Mouse (Mus musculus): Measurements from ENCODE around the gene 4430402I18Rik. TPM values are rescaled to one million over a fixed set of nuclear protein-coding genes. Genes with fewer than 3 reads are reported as not detected.
A peak's percentile ranks its signal among the peaks of the same experiment; 100 is the strongest.
"Not testable (repeated sequence)": the region's sequence is repeated elsewhere in the genome, so short reads cannot be mapped to it uniquely, and the experiment has no call there.

4430402I18Rik gene
- total RNA-seq (2021) = 10 to 100 TPM; 15.7 to 16.5 TPM

DNA sequence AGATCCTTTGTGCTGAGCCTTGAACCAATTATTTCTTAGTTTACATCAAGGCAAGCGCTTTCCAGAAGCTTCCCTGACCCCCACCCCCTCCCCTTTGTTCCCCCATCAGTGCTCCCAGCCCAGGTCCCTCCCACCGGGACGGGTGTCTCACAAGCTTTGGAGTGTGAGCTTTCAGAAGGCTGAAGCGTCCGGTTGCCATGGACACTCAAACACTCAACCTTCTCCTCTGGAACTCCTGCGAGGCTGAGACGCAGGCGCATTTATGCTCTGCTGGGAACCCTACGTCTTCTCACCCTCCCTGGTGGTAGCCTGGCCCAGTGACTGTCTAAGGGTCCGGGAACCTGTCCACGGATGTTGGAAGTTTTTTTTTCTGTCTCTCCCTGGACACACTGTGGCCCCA is at the start of gene 4430402I18Rik:
4430402I18Rik (minus strand) TSS at position 149 of the 400 bp plus-strand sequence.
- intact Hi-C loops (cut with DNase I) = no loop called here
- DNase-seq = no peak

DNA sequence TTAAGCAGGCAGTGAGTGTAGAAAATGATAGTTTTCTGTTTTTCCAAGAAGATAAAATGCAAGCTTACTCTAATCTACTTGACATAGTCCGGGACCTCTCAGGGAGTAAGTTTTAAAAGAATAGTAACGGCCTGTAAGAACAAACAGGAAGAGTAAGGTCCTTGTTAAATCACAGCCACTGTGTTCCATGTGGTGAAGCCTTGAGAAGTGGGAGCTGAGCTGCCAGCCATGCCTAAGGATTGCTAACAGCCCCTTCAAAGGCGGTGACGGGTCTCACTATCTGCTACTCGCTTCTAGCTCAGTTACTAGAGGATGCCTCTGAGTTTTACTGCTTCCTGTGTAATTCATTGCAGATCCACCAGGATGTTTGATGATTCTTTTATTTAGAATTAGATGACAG is 49.2 kb upstream of the 4430402I18Rik start:
- intact Hi-C loops (cut with DNase I) = no loop called here
- DNase-seq = no peak

DNA sequence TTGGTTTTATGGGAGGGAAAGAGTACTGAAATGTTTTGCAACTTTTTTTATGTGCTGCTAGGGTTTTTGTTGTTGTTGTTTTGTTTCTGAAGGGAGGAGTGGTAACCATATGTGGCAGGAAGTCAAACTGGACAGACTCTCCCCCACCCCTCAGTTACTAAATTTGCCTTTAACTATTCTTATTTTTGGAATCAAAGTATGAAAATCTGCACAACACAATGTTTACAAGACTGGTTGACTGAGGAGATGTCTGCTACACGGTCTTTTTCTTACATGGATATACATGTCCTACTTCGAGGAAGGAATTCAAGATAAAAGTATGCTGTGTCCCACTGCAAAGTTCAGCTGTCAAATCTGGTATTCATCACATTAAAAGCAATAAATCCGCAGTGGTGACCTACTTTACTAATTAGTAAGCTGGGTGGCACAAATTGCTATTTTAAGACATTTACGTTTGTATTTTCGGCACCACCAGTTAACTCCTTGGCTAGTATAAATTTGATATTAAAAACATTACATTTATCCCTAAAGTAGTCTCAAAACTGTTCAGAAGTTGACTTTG is 48.7 kb upstream of the 4430402I18Rik start:
- intact Hi-C loops (cut with DNase I) = no loop called here
- DNase-seq = no peak

DNA sequence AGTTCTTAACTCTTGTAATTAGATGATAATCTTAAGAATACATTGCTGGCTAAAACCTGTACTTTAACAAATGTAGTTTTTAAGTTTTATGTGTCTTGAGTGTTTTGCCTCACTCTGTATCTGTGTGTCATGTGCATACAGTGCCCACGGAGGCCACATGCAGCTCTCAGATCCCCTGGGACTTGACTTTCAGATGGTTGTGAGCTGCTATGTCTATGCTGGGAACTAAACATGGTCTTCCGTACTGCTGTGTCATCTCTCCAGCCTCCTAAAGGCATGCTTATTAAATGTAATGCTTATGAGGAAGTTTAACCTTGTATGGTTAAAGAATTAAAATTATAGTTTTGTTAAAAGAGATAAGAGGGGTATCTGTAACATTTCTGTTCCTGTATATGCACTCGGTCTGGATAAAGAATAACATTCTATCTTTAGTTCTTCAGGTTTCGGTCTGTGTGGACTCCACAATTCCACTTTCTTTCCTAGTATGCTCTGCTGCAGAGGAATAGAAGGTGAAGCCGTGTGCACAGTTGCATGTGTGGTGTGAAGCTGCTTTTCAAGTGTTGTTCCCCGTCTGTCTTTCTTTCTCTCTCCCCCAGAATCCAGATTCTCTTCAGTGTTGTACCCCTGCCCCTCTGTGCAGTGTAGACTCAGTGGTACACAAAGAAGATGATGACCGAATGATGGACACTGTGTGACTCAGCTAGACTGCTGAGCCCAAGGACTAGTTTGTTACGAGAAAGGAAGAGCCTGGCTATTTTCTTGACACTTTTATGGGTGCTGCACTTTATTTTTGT is 48.0 kb upstream of the 4430402I18Rik start:
- intact Hi-C loops (cut with DNase I) = no loop called here

DNA sequence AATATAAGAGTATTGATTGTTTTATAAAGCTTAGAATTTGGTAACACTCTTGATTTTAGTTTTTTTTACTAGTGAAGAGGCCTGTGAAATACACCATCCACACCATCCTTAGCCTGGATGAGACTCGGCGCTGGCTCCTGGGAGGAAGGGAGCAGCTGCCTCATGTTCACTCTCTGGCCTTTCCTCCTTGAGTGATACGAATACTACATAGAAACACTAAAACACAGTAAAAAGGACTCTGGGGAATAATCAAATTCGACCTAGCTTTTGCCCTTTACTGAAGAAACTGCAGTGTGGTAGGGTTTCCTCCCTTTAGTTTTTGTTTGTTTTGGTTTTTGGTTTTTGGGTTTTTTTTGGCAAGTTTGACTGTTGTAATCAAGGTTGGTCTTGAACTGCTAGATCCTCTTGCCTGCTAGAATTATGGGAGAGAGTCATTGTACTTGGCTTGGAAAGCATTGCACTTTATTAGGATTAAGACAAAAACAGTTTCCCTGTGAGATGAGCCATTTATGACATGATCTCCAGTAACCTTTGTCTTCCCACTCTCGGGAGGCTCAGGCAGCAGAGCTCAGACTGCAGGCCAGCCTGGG is 47.0 kb upstream of the 4430402I18Rik start:
- intact Hi-C loops (cut with DNase I) = no loop called here
- no peak for DNase-seq

More for the DNA sequence above, 48.0 kb upstream of the 4430402I18Rik start:
- no peak for DNase-seq

DNA sequence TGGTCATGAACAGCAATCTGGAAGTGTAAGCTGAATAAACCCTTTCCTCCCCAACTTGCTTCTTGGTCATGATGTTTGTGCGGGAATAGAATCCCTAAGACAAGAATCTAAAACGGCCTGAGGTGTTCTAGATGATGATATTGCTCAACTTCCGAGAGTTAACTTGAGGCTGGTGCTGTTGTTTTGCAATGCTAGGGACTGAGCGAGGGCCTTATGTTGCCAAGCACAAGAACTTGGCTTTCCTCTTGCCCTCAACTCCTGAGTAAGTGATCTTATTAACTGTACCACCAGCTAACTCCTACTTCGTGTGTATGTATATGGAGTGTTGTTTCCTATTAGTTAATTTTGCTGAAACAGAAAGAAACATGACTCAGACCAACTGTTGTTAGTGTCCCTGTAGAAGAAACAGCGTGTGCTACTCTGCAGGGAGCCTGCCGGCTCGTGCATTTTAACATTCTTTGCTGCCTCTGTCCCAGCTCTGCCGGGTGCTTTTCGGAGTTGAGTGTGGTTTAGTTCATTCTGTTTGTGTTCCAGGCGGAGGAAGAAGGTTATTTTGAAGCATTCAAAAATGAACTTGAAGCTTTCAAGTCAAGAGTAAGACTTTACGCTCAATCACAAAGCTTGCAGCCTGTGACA is 43.9 kb upstream of the 4430402I18Rik start:
- DNase-seq = no peak
- intact Hi-C loops (cut with DNase I) = no loop called here

DNA sequence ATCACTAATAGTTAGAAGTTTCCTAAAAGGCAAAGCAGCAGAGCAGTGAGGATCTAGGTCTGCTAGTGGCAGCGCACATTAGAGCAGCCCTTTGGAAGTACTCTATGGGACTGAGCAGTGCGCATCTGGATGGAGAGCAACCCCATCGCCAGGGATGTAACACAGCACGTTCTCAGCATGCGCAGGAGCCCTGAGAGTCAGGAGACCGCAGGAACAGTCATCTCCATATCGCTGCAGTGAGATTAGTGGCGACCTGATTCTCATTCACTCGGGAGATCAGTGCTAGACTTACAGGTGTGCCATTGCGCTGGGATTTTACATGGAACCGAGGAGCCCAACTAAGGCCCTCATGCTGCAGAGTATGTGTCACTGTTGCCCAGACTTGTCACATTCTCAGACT is 41.4 kb upstream of the 4430402I18Rik start:
- DNase-seq = no peak
- intact Hi-C loops (cut with DNase I) = no loop called here

DNA sequence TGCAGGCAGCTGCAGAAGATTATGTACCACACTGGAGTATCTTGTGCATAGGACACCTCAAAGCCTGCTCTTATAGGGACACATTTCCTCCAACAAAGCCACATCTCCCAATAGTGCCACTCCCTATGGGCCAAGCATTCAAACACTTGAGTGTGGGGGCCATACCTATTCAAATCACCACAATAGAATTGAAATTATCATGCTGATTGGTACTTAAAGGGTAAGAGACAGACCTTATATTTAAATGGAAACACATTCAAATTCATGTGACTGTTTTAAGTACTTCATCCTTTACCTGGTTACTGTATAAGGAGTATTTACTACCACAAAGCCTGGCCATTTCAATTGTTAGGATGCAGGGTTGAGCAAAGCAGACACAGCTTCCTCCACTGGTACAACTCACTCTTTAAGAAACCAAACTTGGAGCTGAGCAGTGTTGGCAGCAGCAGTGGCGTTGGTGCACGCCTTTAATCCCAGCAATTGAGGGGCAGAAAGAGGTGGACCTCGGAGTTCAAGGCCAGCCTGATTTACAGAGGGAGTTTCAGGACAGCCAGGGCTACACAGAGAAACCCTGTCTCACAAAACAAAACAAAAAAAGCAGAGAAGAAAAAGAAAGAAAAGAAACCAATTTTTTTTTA is 40.6 kb upstream of the 4430402I18Rik start:
- intact Hi-C loops (cut with DNase I) = no loop called here
- DNase-seq = no peak

DNA sequence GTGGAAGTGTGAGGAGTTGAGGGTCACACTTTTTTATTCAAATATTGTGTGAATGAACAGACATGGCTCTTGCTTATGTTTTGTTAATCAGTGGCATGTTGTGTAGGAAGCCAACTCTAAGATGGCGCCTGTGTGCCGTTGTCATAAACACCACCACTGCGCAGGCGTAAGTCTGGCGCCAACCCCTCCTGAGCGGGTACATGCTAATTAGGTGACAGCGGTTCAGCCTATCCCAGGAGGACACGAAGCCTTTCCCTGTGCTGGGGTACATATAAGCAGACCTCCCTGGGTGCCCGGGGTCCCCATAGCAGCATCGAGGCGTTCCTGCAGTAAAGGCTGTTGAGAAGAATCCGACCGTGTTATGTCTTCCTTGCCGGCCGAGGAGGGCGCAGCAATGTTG is 32.7 kb upstream of the 4430402I18Rik start:
- DNase-seq; intact Hi-C loops (cut with DNase I): not testable (repeated sequence)

DNA sequence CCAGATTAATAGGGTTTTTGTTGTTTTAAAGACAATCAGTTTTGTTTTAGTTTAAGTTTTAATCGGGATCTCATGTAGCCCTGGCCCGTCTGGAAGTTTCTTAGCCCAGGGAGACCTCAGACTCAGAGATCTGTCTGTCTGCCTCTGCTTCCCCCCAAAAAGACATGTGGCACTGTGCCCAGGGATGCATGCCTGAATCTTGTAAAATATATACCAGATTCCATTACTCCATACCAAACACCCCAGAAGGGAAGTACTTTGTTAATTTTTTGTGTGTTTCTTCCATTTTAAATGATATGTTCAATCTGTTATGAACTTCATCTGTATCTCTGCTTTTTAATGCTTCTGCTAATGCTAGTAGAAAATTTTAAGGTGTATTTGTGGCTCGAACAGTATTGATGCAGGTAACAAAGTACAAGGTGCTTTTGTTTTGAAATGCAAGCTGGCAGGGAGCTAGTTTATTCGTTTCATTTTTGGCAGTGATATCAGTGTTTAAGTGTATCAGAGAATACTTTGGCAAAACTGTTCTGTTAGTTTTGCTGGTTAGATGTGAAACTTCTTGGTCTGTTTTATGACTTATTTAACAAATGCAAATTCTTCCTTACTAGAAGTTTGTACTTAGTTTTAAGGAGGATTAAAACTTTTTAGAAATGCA is 30.5 kb upstream of the 4430402I18Rik start:
- intact Hi-C loops (cut with DNase I) = no loop called here
- DNase-seq = no peak

DNA sequence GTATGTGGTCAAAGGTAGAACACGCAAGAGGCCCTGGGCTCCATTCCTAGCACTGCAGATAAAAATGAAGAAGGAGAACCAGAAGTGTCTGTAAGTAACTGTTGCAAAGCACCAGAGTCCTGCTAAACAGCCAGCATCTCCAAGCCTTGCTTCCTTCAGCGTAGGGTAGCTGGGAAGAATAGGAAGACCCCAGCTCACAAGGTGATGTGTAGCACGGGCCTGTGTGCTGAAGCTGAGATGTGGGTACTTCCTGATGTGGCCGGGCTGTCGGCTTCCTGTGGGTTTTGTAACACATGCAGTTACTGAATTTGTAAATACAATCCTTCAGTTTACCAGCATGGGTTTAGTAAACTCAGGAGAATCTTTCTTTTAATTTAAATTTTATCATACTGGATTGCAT is 27.8 kb upstream of the 4430402I18Rik start:
- intact Hi-C loops (cut with DNase I) = no loop called here
- DNase-seq = no peak

DNA sequence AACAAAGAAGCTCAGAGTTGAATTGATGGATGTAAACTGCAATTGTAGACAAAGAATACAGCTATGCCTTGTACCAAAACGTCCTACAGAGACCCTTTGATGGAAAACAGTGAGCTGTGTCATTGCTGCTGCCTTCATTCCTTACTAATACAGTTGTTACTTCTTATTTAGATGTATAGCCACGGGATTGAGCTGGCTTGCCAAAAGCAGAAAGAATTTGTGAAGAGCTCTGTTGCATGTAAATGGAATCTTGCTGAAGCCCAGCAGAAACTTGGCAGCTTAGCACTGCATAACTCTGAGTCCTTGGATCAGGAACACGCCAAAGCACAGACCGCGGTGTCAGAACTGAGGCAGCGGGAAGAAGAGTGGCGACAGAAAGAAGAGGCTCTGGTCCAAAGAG is 27.3 kb upstream of the 4430402I18Rik start:
- peak; percentile 56 to 61 for DNase-seq
- intact Hi-C loops (cut with DNase I) = loop anchor here (5.0 kb wide), 1 partner anchor 257 kb away; the partner anchor contains the start of gene Jak2

DNA sequence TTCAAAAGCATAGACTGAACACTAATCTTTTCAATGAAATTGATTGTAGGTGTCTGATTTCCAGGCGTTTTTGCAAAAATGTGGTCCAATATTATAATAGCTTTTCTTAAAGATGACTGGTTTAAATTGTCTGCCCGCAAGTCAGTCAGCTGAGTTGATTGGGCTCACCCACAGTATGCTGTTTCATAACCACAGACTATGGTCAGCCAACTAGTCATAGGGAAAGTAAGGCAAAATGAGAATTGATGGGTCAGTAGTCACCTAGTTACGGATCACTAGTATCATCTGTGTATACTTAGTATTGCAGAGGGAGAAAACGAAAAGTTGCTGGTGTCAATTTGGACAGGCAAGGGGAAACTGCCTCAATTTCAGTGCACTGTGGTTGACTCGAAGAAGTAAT is 23.8 kb upstream of the 4430402I18Rik start:
- DNase-seq = no peak
- intact Hi-C loops (cut with DNase I) = loop anchor here (2.0 to 5.0 kb wide), 2 partner anchors 55 to 261 kb away; partner anchors contain the start of genes Ak3 and Jak2

DNA sequence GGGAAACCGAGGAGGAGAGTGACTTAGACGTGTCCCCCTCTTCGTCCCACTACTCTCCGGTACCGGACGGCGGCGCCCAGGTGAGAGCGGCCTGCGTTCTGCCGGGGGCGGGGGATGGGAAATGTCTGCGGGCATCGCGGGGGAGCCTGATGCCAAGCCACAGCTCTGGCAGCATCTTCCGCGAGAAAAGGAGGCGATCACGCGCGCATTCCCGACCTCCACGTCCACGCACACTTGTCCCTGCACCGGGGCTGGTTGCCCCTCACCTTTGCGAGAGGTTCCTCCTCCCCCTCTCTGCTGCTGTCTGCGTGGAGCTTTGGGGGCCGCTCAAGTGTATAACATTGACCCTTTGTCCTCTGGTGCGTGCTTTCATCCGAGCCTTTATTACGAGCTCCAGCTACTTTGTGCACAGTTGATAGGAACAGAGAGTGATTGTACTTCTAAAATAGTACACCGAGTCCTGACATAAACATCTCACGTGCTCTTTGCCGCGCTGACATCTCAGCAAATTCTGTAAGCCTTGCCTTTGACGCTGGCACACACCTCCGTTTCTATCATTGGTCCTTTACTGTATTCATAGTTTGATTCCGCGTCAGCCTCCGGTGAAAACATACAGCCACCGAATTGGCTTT is 23.1 kb upstream of the 4430402I18Rik start:
- intact Hi-C loops (cut with DNase I) = loop anchor here (2.0 to 5.0 kb wide), 2 partner anchors 56 to 262 kb away; partner anchors contain the start of genes Ak3 and Jak2
- DNase-seq = peak in 1 of 2 experiments; percentile 57

DNA sequence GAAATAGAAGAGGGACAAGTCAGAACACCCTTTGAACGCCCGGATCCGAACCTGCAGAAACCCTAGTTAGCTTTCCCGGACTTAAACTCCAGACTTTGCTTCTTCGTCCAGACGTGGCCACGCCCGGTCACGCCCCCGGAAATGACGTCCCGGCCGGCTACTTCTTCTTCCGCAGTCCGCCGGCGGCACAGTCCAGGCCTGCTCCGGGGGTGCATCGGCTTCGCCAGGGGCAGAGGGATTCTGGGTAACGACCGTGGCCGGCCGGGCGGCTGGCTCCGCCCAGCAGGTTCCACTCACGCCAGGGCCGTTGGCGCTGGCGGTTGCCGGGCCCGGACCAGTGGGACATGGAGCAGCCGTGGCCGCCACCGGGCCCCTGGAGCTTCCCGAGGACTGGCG is 22.6 kb upstream of the 4430402I18Rik start, which contains the start of gene Cdc37l1:
Cdc37l1 (plus strand) TSS at position 159 of the 396 bp plus-strand sequence.
- intact Hi-C loops (cut with DNase I) = loop anchor here (2.0 to 5.0 kb wide), 2 partner anchors 57 to 262 kb away; partner anchors contain the start of genes Ak3 and Jak2
- peak; percentile 99 for DNase-seq

DNA sequence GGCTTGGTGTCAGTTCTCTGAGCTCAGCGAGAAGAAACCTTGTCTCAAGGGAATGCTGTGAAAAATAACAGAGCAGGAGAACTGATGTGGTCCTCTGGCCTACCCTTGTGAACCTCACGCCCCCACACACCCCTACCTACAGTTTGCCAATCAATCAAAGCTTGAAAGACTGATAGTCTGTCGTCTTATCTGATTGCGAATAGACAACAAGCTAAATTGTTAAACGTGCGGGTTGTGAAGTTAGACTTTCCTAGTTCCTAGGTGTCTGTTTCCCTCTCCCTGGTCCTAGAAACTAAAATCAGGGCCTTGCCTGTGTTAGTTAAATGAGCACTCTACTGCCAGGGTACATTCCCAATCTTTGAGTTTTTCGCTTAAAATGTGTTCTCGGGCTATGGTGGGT is 21.9 kb upstream of the 4430402I18Rik start:
- intact Hi-C loops (cut with DNase I) = no loop called here
- no peak for DNase-seq

DNA sequence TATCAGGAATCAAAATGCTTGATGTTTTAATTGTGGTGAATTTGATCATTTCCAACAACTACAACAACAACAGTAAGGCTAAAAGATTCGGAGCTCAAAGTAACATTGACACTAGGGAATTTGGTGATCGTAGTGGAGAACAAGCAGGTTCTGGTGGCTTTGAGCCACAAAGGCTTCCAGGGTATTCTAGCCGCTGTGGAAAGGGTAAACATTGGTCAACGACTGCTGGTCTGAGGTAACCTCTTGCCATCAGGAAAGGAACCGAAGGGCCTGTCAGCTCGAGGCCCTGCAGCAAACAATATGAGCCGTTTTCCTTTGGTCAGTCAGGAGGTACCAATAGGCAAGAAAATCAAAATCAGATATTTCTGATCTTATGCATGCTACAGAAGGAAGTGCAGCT is 15.0 kb upstream of the 4430402I18Rik start:
- no peak for DNase-seq
- intact Hi-C loops (cut with DNase I) = no loop called here

DNA sequence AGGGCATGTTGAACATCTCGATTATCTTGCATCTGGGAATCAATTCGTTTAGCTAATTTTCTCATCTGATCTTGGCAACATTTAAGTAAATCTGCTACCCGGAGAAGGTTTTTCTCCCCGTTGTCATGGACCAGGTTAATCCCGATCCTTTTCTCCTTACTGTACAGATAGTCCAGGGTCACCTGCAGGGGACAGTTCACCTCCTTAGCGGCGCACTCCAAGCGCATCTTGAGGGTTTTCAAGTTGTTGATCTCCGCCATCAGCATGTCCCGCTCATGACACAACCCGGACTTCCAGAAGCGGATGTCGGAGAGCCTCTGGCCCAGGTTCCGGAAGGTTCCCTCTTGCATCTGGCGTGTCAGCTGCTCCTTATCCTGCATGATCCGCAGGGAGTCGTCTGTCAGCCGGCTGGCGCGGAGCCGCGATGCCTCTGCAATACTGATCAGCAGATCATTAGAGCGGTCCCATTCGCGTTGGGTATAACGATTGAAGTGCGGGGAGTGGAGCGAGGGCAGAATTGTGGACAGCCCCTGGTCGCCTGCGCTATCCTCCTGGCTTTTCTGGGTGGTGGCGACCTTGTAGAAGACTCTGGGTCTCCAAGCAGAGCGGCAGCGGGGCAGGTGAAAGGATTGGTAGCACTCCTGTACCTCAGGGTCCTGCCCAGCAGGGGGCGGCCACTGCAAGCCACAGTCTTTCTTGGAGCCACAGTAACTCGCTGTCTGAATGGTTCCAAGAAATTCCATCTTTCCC is 7.4 kb upstream of the 4430402I18Rik start:
- intact Hi-C loops (cut with DNase I) = loop anchor here (5.0 kb wide), 2 partner anchors 277 to 382 kb away; partner anchors contain the start of gene Jak2
- DNase-seq = peak; percentile 83 to 86

DNA sequence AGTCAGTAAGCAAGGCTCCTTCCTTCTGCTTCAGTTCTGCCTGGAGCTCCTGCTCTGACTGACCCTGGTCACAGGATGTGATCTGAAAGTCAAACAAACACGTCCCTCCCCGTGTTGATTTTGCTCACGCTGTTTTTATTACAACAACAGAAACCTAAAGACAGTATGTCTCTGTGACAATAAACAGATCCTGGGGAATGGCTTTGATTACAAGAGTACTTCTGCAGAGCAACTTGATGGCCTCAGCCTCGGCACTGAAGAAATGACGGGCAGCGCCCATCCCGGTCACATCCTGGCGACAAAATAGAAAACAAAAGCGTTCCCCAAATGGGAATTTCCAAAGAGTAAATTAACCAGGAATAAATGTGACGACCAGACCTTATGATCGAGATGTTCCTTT is 2.7 kb upstream of the 4430402I18Rik start:
- intact Hi-C loops (cut with DNase I) = loop anchor here (5.0 kb wide), 1 partner anchor 282 kb away; the partner anchor contains the start of gene Jak2
- peak in 1 of 2 experiments; percentile 18 for DNase-seq
